ENCODE assay signal across 20 mouse cellular contexts in genomic region chr17:61589255-61589654, GRCm38 (mm10).
DNase-seq lines count a peak whose midpoint lies in the region; ATAC-seq and TF ChIP-seq lines count a peak whose summit lies in the region.
"Had no signal": no experiment of that assay in that cellular context is flagged by ENCODE, and none has a peak within 500 bp of the region (broad histone marks: within the 10 kb centered on the region; RNA-seq: fewer than 3 reads in every experiment).

No protein-coding gene starts in this region.

- peak; percentile 74 for DNase-seq in kidney, postnatal 0 days (ENCODE audit: low spot score)
- DNase-seq in kidney, postnatal 25 days = no peak
- peak; percentile 7 for DNase-seq in Patski (ENCODE audit: low read depth, low spot score)
- DNase-seq in mesoderm, embryonic 11.5 days (ENCODE audit: low read depth, low spot score) = peak; percentile 3
- no peak for DNase-seq in embryo, embryonic 11 days
- DNase-seq: cerebellum, adult 9-11 months; heart, postnatal 36 days; layer of hippocampus, adult 9-11 months; lung, postnatal 14 days had no signal

- no peak overlapping the region for H3K9ac ChIP-seq in kidney, postnatal 0 days (ENCODE audit: low read depth, low read length)
- H3K9ac ChIP-seq: heart, embryonic 12.5 days; hindbrain, embryonic 15.5 days; limb, embryonic 13.5 days; liver, embryonic 15.5 days; neural tube, embryonic 12.5 days had no signal

- no peak overlapping the region for H3K4me2 ChIP-seq in kidney, postnatal 0 days (ENCODE audit: low read length)
- H3K4me2 ChIP-seq: heart, embryonic 12.5 days; hindbrain, embryonic 15.5 days; limb, embryonic 13.5 days; liver, embryonic 15.5 days; neural tube, embryonic 12.5 days had no signal

- H3K36me3 ChIP-seq in kidney, postnatal 0 days (ENCODE audit: insufficient read depth, low read length) = no peaks in the 10 kb centered on the region
- no peaks in the 10 kb centered on the region for H3K36me3 ChIP-seq in C2C12 (ENCODE audit: control insufficient read depth, insufficient read depth)
- H3K36me3 ChIP-seq: heart, embryonic 12.5 days; hindbrain, embryonic 15.5 days; limb, embryonic 13.5 days; liver, embryonic 15.5 days; neural tube, embryonic 12.5 days had no signal

- no peaks in the 10 kb centered on the region for H3K79me3 ChIP-seq in C2C12 (ENCODE audit: low read depth)

- H3K4me3 ChIP-seq in kidney, postnatal 0 days (replicated peaks; ENCODE audit: low read depth, low read length) = no peak overlapping the region
- no peak overlapping the region for H3K4me3 ChIP-seq in C2C12 (ENCODE audit: insufficient read depth, poor library complexity, severe bottlenecking)
- H3K4me3 ChIP-seq: heart, embryonic 12.5 days; hindbrain, embryonic 15.5 days; limb, embryonic 13.5 days; liver, embryonic 15.5 days; neural tube, embryonic 12.5 days had no signal

- no peak overlapping the region for H3K27ac ChIP-seq in kidney, postnatal 0 days
- H3K27ac ChIP-seq: hindbrain, embryonic 15.5 days; limb, embryonic 13.5 days; liver, embryonic 15.5 days; neural tube, embryonic 12.5 days; stomach, postnatal 0 days had no signal

- CTCF ChIA-PET in Patski (lab: Charles Lee) = interaction anchor here (1.3 to 1.9 kb wide), 2 partner anchors 9 to 14 kb away, joined by 3 to 6 read pairs; no protein-coding TSS in a partner anchor

- whole genome bisulfite sequencing in kidney, postnatal 0 days = 43% methylated on average over 2 of the region's 2 CpGs

- POLR2A ChIA-PET in Patski (lab: Charles Lee) = no interaction called here

- no peak for ATAC-seq in kidney, postnatal 0 days (replicated peaks; ENCODE audit: low FRiP score, low read depth)
- ATAC-seq in Patski = peak; percentile 17
- ATAC-seq in megakaryocyte progenitor cell, adult 5-6 weeks (replicated peaks; ENCODE audit: poor library complexity) = no peak
- ATAC-seq: forebrain, embryonic 14.5 days; intestine, postnatal 0 days had no signal

- no peak overlapping the region for H3ac ChIP-seq in C2C12 (ENCODE audit: control insufficient read depth, insufficient read length, low read depth)

- H3K79me2 ChIP-seq in C2C12 (ENCODE audit: control insufficient read depth, insufficient read depth) = no peaks in the 10 kb centered on the region

- TF ChIP-seq CTCF in kidney, postnatal 0 days (IDR thresholded peaks at IDR 0.05; ENCODE audit: low read depth) = no peak
- no peak for TF ChIP-seq CTCF in C2C12 (IDR thresholded peaks at IDR 0.05; ENCODE audit: control insufficient read depth, insufficient read depth, insufficient read length)
- TF ChIP-seq CTCF in Patski (IDR thresholded peaks at IDR 0.05) = no peak

- H3K27me3 ChIP-seq in kidney, postnatal 0 days (ENCODE audit: insufficient read depth, low read length) = no peaks in the 10 kb centered on the region
- H3K27me3 ChIP-seq in C2C12 (ENCODE audit: control insufficient read depth, insufficient read depth, insufficient read length) = no peaks in the 10 kb centered on the region
- H3K27me3 ChIP-seq in Patski = peaks cover 9% of the 10 kb centered on the region
- H3K27me3 ChIP-seq: CH12.LX; heart, embryonic 12.5 days; hindbrain, embryonic 15.5 days; limb, embryonic 13.5 days; liver, embryonic 15.5 days; neural tube, embryonic 12.5 days had no signal

- H3K9me3 ChIP-seq in kidney, postnatal 0 days (replicated peaks; ENCODE audit: low read length) = no peaks in the 10 kb centered on the region
- H3K9me3 ChIP-seq: heart, embryonic 12.5 days; limb, embryonic 13.5 days; liver, embryonic 15.5 days had no signal

- H3K4me1 ChIP-seq in kidney, postnatal 0 days (replicated peaks; ENCODE audit: insufficient read depth, low read length) = no peaks in the 10 kb centered on the region
- H3K4me1 ChIP-seq: heart, embryonic 12.5 days; hindbrain, embryonic 15.5 days; limb, embryonic 13.5 days; liver, embryonic 15.5 days; neural tube, embryonic 12.5 days had no signal

- in situ Hi-C loops in Patski (cut with MboI; ENCODE audit: low pct_unique_long_range_greater_than_20kb) = no loop called here

TF ChIP-seq in C2C12, 6 proteins besides CTCF, POLR2A, EP300 and RAD21:
- TF ChIP-seq FOSL1 (IDR thresholded peaks at IDR 0.05; ENCODE audit: insufficient read depth, low read length, poor library complexity, severe bottlenecking) (peak; percentile 78), USF1 (IDR thresholded peaks at IDR 0.05; ENCODE audit: low read depth) (no peak), CEBPB (IDR thresholded peaks at IDR 0.05; ENCODE audit: low read depth) (peak; percentile 81), MYOD1 (IDR thresholded peaks at IDR 0.05; ENCODE audit: control insufficient read depth, insufficient read length, low read depth) (peak; percentile 72)

Comparison
In these comparisons a context has a peak if more than half of its experiments do, and no peak if none do; other contexts are left out.
1. DNase-seq: peak in kidney, postnatal 0 days (single experiment), Patski (single experiment) and mesoderm, embryonic 11.5 days (single experiment); none in kidney, postnatal 25 days (0 of 2) and embryo, embryonic 11 days (single experiment).